Mouse (Mus musculus): ENCODE results near the gene Sdr39u1. TPM values are rescaled to one million over a fixed set of nuclear protein-coding genes. Genes with fewer than 3 reads are reported as not detected.

The Sdr39u1 gene
- polyA plus RNA-seq (2017; shearing (Covaris generic)) = 29.4 TPM

DNA sequence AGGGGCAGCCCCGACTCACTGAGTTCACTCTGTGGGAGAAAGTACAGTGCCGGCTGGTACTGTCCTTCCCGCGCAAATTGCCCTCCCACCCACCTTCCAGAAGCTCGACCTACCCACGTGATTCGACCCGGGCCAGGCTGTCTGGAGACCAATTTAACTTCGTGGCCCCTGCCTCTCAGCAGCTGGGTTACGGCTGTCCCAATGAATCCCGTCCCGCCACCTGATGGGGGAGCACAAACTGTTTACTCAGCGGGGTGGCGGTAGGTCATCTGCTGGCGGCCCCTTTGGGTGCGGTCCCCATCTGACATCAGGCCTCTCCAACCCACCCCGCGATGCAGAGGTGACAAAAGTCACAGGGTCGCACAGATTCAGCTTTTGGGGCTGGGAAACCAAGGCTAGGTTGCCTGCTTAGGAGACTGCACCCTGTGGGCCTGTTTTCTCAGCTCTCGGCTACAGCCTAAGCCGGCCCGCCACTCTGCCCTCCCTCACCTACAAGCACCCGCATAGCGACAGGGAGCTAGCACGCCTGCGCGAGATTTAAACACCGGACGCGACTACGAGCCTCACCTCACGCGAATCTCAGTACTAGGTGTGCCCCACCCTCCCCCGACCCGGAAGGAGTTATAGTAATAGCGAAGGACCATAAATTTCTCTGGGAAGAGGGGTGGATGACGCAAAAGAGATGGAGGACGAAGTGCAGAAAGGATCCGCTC lies at the start of gene Sdr39u1:
Gene Sdr39u1, minus strand, starts transcription at position 593 of the 713 bp plus-strand sequence.

DNA sequence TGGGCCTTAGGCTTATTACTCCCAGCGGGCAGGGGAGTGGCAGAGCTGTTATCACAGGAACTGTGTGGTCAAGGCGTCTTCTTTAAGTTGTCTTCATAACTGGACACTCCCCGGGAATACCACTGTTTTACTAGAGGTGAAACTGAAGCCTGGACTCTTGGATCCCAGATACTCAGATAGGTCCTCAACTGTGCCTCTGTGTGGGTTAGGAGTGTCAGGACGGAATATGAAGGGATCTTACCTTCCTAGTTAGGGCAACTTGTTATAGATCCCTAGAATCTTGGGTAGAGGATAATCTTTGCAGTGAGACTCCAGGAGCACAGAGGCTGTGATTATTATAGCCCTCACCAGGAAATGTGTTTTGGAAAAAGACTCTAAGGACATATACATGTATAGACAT lies 44.5 kb upstream of the Sdr39u1 start, which contains the start of gene Cma1:
Gene Cma1, minus strand, starts transcription at position 101 of the 400 bp plus-strand sequence.

DNA sequence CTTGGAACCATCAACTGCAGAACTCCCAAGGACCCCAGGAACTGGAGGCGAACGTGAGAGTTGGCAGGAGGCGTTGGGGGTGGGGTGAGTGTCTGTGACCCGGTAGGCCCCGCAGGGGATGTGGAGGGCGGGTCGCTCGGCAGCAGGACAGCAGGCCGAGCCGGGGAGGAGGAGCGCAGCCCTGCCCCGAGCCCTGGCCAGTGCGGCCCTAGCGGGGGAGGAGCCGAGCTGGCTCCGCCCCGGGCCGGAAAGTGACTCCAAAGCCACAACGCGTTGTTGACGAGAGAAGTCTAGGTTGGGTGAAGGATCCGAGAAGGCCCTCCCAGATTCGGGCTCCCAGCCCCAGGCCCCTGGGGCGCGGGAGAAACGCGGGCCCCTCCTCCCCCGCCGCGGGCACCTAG lies 15.4 kb downstream of the Sdr39u1 start, which contains the start of gene Khnyn:
Gene Khnyn, plus strand, starts transcription at position 235 of the 401 bp plus-strand sequence.

DNA sequence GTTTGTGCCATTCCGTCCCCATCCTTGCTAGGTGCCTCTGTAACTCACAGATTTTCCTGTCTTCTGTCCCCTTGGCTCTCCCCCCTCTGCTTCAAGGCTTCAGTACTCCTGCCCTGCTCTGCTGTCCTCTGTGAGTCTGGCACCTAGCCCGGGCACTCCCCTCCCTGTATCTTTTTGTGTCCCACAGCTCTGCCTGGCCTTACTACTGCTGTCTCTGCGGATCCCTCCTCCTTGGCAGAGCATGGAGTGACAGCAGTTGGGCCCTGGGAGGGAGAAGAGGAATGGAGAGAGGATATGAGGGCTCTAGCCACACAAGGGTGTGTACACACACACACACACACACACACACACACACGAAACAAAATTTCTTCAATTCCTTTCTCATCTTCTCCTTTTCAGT lies 15.9 kb downstream of the Sdr39u1 start, which contains the start of gene Cbln3:
Gene Cbln3, minus strand, starts transcription at position 227 of the 400 bp plus-strand sequence.

DNA sequence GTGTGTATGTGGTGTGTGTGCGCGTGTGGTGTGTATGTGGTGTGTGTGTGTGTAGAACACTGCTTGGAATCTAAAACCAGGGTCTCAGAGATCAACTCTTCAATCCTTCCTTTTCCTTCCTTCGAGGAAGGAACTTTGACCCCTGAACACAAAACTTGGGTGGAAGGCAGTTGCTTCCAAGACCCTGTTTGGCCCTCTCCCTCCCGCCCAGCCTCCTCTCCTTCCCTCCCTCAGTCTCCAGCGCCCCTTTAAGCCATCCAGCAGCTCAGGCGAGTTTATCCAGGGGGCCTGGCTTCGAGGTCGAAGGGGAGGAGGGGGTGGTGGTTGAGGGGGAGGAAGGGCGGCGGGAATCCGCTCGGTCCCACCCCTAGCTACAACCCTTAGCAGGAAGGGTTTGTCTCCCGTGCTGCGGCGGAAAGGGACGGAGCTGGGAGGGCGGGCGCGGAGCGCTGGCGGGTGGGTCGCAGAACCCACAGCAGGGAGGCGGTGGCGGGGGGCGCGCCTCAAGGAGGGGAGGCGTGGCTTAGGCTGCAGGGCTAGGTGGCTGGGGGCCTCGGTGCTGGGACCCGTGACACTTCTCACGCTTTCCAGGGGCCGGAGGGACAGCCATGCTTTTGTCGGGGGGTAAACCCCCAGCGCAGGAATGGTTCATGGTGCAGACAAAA lies 46.3 kb downstream of the Sdr39u1 start, which contains the start of gene Nynrin:
Gene Nynrin, plus strand, starts transcription at position 390 of the 665 bp plus-strand sequence.

Other genes with a start within 250 kb of the Sdr39u1 start
- gene Mdp1, start 239.8 kb downstream of the Sdr39u1 start, polyA plus RNA-seq (2017; shearing (Covaris generic)) = 52.4 TPM
- 32.1 TPM for gene Gmpr2, start 228.4 kb downstream of the Sdr39u1 start, polyA plus RNA-seq (2017; shearing (Covaris generic))
- 214 TPM for gene Nedd8, start 228.2 kb downstream of the Sdr39u1 start, polyA plus RNA-seq (2017; shearing (Covaris generic))
- gene Tinf2, start 218.5 kb downstream of the Sdr39u1 start, polyA plus RNA-seq (2017; shearing (Covaris generic)) = 351 TPM
- not detected for gene Tgm1, start 186.4 kb downstream of the Sdr39u1 start, polyA plus RNA-seq (2017; shearing (Covaris generic))
- gene Rabggta, start 178.0 kb downstream of the Sdr39u1 start, polyA plus RNA-seq (2017; shearing (Covaris generic)) = 89.4 TPM
- gene Dhrs1, start 154.6 kb downstream of the Sdr39u1 start, polyA plus RNA-seq (2017; shearing (Covaris generic)) = 22.6 TPM
- gene Nop9, start 154.6 kb downstream of the Sdr39u1 start, polyA plus RNA-seq (2017; shearing (Covaris generic)) = 51.0 TPM
- not detected for gene Cideb, start 141.8 kb downstream of the Sdr39u1 start, polyA plus RNA-seq (2017; shearing (Covaris generic))
- 0.14 TPM for gene Ltb4r2, start 138.9 kb downstream of the Sdr39u1 start, polyA plus RNA-seq (2017; shearing (Covaris generic))
- gene Ltb4r1, start 134.3 kb downstream of the Sdr39u1 start, polyA plus RNA-seq (2017; shearing (Covaris generic)) = 0.27 TPM
- gene Adcy4, start 116.2 kb downstream of the Sdr39u1 start, polyA plus RNA-seq (2017; shearing (Covaris generic)) = not detected
- gene Ripk3, start 111.4 kb downstream of the Sdr39u1 start, polyA plus RNA-seq (2017; shearing (Covaris generic)) = 60.3 TPM
- gene Nfatc4, start 77.1 kb downstream of the Sdr39u1 start, polyA plus RNA-seq (2017; shearing (Covaris generic)) = not detected
- gene Nynrin, start 46.3 kb downstream of the Sdr39u1 start, polyA plus RNA-seq (2017; shearing (Covaris generic)) = not detected
- 0.10 TPM for gene Cbln3, start 15.9 kb downstream of the Sdr39u1 start, polyA plus RNA-seq (2017; shearing (Covaris generic))
- 89.2 TPM for gene Khnyn, start 15.3 kb downstream of the Sdr39u1 start, polyA plus RNA-seq (2017; shearing (Covaris generic))
- gene Cma1, start 44.4 kb upstream of the Sdr39u1 start, polyA plus RNA-seq (2017; shearing (Covaris generic)) = not detected
- not detected for gene Cma2, start 50.7 kb upstream of the Sdr39u1 start, polyA plus RNA-seq (2017; shearing (Covaris generic))
- not detected for gene Mcpt1, start 117.7 kb upstream of the Sdr39u1 start, polyA plus RNA-seq (2017; shearing (Covaris generic))
- not detected for gene Mcpt9, start 130.2 kb upstream of the Sdr39u1 start, polyA plus RNA-seq (2017; shearing (Covaris generic))
- gene Mcpt2, start 141.7 kb upstream of the Sdr39u1 start, polyA plus RNA-seq (2017; shearing (Covaris generic)) = not detected
- not detected for gene Mcpt4, start 162.0 kb upstream of the Sdr39u1 start, polyA plus RNA-seq (2017; shearing (Covaris generic))
- gene Mcpt8, start 185.0 kb upstream of the Sdr39u1 start, polyA plus RNA-seq (2017; shearing (Covaris generic)) = not detected
- not detected for gene Ctsg, start 202.3 kb upstream of the Sdr39u1 start, polyA plus RNA-seq (2017; shearing (Covaris generic))
- not detected for gene Gzme, start 220.3 kb upstream of the Sdr39u1 start, polyA plus RNA-seq (2017; shearing (Covaris generic))
- gene Gzmd, start 232.3 kb upstream of the Sdr39u1 start, polyA plus RNA-seq (2017; shearing (Covaris generic)) = not detected

All from effector memory CD4-positive, alpha-beta T cell, adult 5 months (primary cell).